Mouse (Mus musculus) stomach, embryonic 16.5 days (tissue): ENCODE data around the gene Cfap206. TPM values are rescaled to one million over a fixed set of nuclear protein-coding genes. Genes with fewer than 3 reads are reported as not detected.

Experiments
- ATAC-seq: fragments of 200-750 bp; cut with Nextera tagmentation; 2 replicates; pipeline ENCODE4 v1.8.0; 2017; ENCODE audit warnings: moderate number of reproducible peaks, moderate TSS enrichment; ENCODE audit not compliant: insufficient read depth, low FRiP score
- H3K27ac ChIP-seq: fragments of 300-500 bp; sonication (generic); 2 replicates; pipeline ENCODE4 v1.5.1; 2014; ENCODE audit warnings: low read length
- H3K27me3 ChIP-seq: fragments of 300-500 bp; sonication (generic); 2 replicates; pipeline ENCODE4 v1.6.1; 2014; ENCODE audit warnings: low read length, control low read depth, mixed read lengths; ENCODE audit not compliant: control insufficient read depth, insufficient read depth
- H3K36me3 ChIP-seq: fragments of 300-500 bp; sonication (generic); 2 replicates; pipeline ENCODE4 v1.6.1; 2014; ENCODE audit warnings: low read length; ENCODE audit not compliant: control insufficient read depth, insufficient read depth
- H3K4me1 ChIP-seq: fragments of 300-500 bp; sonication (generic); 2 replicates; pipeline ENCODE4 v1.6.1; 2014; ENCODE audit warnings: low read length, control low read depth, mixed read lengths; ENCODE audit not compliant: control insufficient read depth, insufficient read depth
- H3K4me2 ChIP-seq: fragments of 300-500 bp; sonication (generic); 2 replicates; pipeline ENCODE4 v1.6.1; 2014; ENCODE audit warnings: low read depth, low read length, mixed read lengths
- H3K4me3 ChIP-seq: fragments of 300-500 bp; sonication (generic); replicated peaks from 2 replicates; pipeline ENCODE4 v1.5.1; 2014; ENCODE audit warnings: mild to moderate bottlenecking, low read length
- H3K9ac ChIP-seq: fragments of 300-500 bp; sonication (generic); 2 replicates; pipeline ENCODE4 v1.6.1; 2014; ENCODE audit warnings: low read length
- H3K9me3 ChIP-seq: fragments of 300-500 bp; sonication (generic); replicated peaks from 2 replicates; pipeline ENCODE4 v1.6.1; 2016; ENCODE audit warnings: low read length, control low read depth; ENCODE audit not compliant: control insufficient read depth
- WGBS: fragments of 180-500 bp; shearing (Covaris S2); extraction: QIAGEN DNeasy Blood & Tissue Kit; methylation state at CpG from one replicate; pipeline ENCODE4 v1.1.7; 2014; 5-methylcytosine and 5-hydroxymethylcytosine counted together
- polyA plus RNA-seq: library from polyadenylated mRNA; unstranded; fragments of >200 nt; fragmentation: Nextera tagmentation; extraction: Ambion mirVana; gene quantifications from 2 replicates; pipeline ENCODE4 v1.2.1, GENCODE M21; 2015

Gene Cfap206
- polyA plus RNA-seq, 1 experiment from 2014 or later = 0.25 TPM

GRCm38 (mm10) chr4:34653179-34653578, 76.8 kb downstream of the Cfap206 start:
- Histone ChIP-seq H3K36me3 (peaks cover 19% of the 10 kb centered on the region), H3K4me2 (no peak overlapping the region), H3K4me3 (no peak overlapping the region), H3K27ac (no peak overlapping the region), H3K9me3 (no peaks in the 10 kb centered on the region), H3K27me3 (no peaks in the 10 kb centered on the region), H3K4me1 (no peaks in the 10 kb centered on the region), H3K9ac (no peak overlapping the region)
- 87% methylated on average over 7 of the region's 7 CpGs for WGBS
- ATAC-seq = no peak

DNA sequence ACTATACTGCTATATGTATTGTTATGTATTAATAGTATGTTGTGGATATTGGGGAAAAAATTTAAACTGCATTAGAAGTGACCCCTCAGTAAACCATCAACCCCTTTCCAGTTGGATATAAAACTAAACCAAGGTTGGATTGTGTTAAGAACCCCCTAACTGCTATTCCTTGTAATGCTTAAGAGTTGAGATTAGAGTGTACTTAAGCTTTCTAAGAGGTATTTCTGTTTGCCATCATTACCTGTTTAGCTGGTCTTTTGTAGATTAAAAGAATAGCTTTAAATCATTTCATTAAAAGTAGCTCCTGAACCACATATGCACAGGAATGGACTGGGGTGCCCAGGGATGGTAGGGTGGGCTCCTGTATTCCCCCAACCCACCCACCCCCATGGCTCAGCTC, 85.2 kb downstream of the Cfap206 start:
- no peak overlapping the region for H3K9ac ChIP-seq
- no peak overlapping the region for H3K4me2 ChIP-seq
- H3K27ac ChIP-seq = no peak overlapping the region
- H3K4me1 ChIP-seq = no peaks in the 10 kb centered on the region
- no peaks in the 10 kb centered on the region for H3K9me3 ChIP-seq
- peaks cover 14% of the 10 kb centered on the region; the same call in 1 of the 2 replicates for H3K36me3 ChIP-seq
- H3K4me3 ChIP-seq = no peak overlapping the region
- no peak for ATAC-seq
- H3K27me3 ChIP-seq = no peaks in the 10 kb centered on the region

DNA sequence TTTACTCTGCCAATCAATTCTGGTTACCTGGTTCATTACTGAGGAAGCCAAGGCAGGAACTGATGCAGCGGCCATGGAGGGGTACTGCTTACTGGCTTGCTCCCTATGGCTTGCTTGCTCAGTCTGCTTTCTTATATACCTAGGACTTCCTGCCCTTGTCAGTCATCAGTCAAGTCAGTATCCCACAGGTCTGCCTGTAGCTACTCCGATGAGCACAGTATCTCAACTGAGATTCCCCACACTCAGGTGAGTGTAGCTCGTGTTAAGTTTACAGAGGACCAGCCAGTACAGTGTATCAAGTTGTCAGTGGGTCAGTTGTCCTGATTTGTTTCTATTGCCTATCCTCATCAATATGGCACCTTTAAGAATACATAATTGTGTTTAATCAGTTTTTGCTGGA, 89.3 kb downstream of the Cfap206 start:
- no peak for ATAC-seq
- H3K27me3 ChIP-seq = no peaks in the 10 kb centered on the region
- no peak overlapping the region for H3K4me3 ChIP-seq
- no peak overlapping the region for H3K9ac ChIP-seq
- H3K4me2 ChIP-seq = no peak overlapping the region
- H3K9me3 ChIP-seq = no peaks in the 10 kb centered on the region
- peaks cover 11% of the 10 kb centered on the region; the same call in 1 of the 2 replicates for H3K36me3 ChIP-seq
- WGBS = 94% methylated on average over 3 of the region's 3 CpGs
- H3K4me1 ChIP-seq = no peaks in the 10 kb centered on the region
- H3K27ac ChIP-seq = no peak overlapping the region

- Histone ChIP-seq H3K36me3 (peaks cover 11% of the 10 kb centered on the region; the same call in 1 of the 2 replicates), H3K27me3 (no peaks in the 10 kb centered on the region), H3K27ac (no peak overlapping the region), H3K9me3 (no peaks in the 10 kb centered on the region), H3K9ac (no peak overlapping the region), H3K4me2 (no peak overlapping the region), H3K4me3 (no peak overlapping the region), H3K4me1 (no peaks in the 10 kb centered on the region)
- ATAC-seq = no peak
- 77% methylated on average over 5 of the region's 5 CpGs for WGBS
These were observed 90.2 kb downstream of the Cfap206 start for GRCm38 (mm10) chr4:34639745-34640364.

Other genes starting within 250 kb of the Cfap206 start
- 12.2 and 14.7 TPM in 2 replicates for gene Akirin2, start 179.3 kb downstream of the Cfap206 start, polyA plus RNA-seq
- 72.2 and 77.5 TPM in 2 replicates for gene Orc3, start 115.3 kb downstream of the Cfap206 start, polyA plus RNA-seq
- gene Rars2, start 115.2 kb downstream of the Cfap206 start, polyA plus RNA-seq = 68.2 and 68.8 TPM in 2 replicates
- 67.3 and 84.3 TPM in 2 replicates for gene Slc35a1, start 42.8 kb downstream of the Cfap206 start, polyA plus RNA-seq
- gene Gm136, start 26.1 kb upstream of the Cfap206 start, polyA plus RNA-seq = not detected in 2 replicates
- 37.3 and 43.4 TPM in 2 replicates for gene Smim8, start 48.2 kb upstream of the Cfap206 start, polyA plus RNA-seq
- 14.0 and 14.8 TPM in 2 replicates for gene Zfp292, start 152.8 kb upstream of the Cfap206 start, polyA plus RNA-seq
- gene Cga, start 163.6 kb upstream of the Cfap206 start, polyA plus RNA-seq = not detected in 2 replicates